Mouse (Mus musculus): ENCODE results near the gene Slc37a4. TPM values are rescaled to one million over a fixed set of nuclear protein-coding genes. Genes with fewer than 3 reads are reported as not detected.
A peak's percentile ranks its signal among the peaks of the same experiment; 100 is the strongest.

Gene Slc37a4
- total and polyA plus RNA-seq, 3 experiments: 11.7 to 38.7 (median 25.5) TPM

DNA sequence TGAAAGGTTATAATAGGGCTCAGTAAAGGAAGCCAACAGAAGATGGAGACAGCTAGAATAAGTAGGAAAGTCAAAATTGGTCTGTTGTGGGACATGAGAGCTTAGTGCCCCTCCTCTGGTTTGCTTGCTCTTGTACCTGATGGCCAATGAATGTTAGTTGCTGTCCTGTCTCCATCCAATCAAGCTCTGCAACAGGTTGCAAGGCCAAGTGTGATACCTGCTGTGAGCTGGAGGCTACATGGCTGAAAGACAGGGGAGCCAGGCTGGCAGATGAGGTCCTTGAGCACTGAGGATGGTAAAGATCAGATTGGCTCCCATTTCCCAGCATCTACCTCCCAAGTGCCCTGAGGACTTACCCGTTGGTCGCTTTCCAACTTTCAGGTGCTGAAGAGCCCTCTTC, 16.1 kb downstream of the Slc37a4 start:
- in situ Hi-C loops (cut with MboI; ENCODE audit: low pct_ligation_motif_present, low pct_unique_long_range_greater_than_20kb, low sequenced_read_pairs) (no loop called here), dilution Hi-C loops (cut with MboI; ENCODE audit: extremely low pct_ligation_motif_present, extremely low pct_unique_long_range_greater_than_20kb, low sequenced_read_pairs) (no loop called here)
- Histone ChIP-seq H3K9ac (ENCODE audit: insufficient read depth, low read depth) (no peak overlapping the region), H3K4me2 (ENCODE audit: insufficient read depth, low read depth, poor library complexity, severe bottlenecking) (no peak overlapping the region), H3K4me1 (ENCODE audit: control insufficient read depth in 1 of 2, insufficient read depth in 2 of 2) (peaks cover 5 to 43% of the 10 kb centered on the region in 2 experiments; a peak in 3 of 4 replicates), H3K4me3 (replicated peaks in 1 of 3; ENCODE audit: low read depth in 2 of 3, low read length in 2 of 3, poor library complexity in 1 of 3) (no peak overlapping the region), H3K9me3 (replicated peaks; ENCODE audit: low read length) (no peaks in the 10 kb centered on the region), H3K27me3 (replicated peaks) (no peaks in the 10 kb centered on the region), H3K79me2 (replicated peaks; ENCODE audit: control insufficient read depth, extremely low read depth, insufficient read depth, poor library complexity, severe bottlenecking) (peaks cover 24% of the 10 kb centered on the region), H3K27ac (ENCODE audit: insufficient read depth, low read depth) (no peak overlapping the region), H3K36me3 (replicated peaks in 1 of 2; ENCODE audit: control insufficient read depth in 1 of 2, insufficient read depth in 1 of 2, low read length in 1 of 2) (peaks cover 57 to 77% of the 10 kb centered on the region in 2 experiments)
- no peak for DNase-seq (ENCODE audit: extremely low read depth)
- no peak for TF ChIP-seq ZKSCAN1 (IDR thresholded peaks at IDR 0.05; ENCODE audit: borderline replicate concordance, low read depth, low read length)
- TF ChIP-seq NELFE (IDR thresholded peaks at IDR 0.05; ENCODE audit: low read depth, low read length): no peak
- TF ChIP-seq MAFK (IDR thresholded peaks at IDR 0.05; ENCODE audit: insufficient replicate concordance, low read length): no peak
- TF ChIP-seq SIN3A (IDR thresholded peaks at IDR 0.05; ENCODE audit: low read length): no peak
- no peak for TF ChIP-seq POLR2AphosphoS2 (IDR thresholded peaks at IDR 0.05; ENCODE audit: low read depth, low read length)
- TF ChIP-seq TBP (conservative IDR thresholded peaks at IDR 0.05; ENCODE audit: low read depth, low read length): no peak
- TF ChIP-seq MAX (IDR thresholded peaks at IDR 0.05; ENCODE audit: low read length): no peak
- no peak for TF ChIP-seq MXI1 (IDR thresholded peaks at IDR 0.05; ENCODE audit: low read depth, low read length)
- no peak for TF ChIP-seq USF2 (conservative IDR thresholded peaks at IDR 0.05; ENCODE audit: low read depth, low read length)
- TF ChIP-seq USF1 (IDR thresholded peaks at IDR 0.05; ENCODE audit: low read depth, low read length): no peak

DNA sequence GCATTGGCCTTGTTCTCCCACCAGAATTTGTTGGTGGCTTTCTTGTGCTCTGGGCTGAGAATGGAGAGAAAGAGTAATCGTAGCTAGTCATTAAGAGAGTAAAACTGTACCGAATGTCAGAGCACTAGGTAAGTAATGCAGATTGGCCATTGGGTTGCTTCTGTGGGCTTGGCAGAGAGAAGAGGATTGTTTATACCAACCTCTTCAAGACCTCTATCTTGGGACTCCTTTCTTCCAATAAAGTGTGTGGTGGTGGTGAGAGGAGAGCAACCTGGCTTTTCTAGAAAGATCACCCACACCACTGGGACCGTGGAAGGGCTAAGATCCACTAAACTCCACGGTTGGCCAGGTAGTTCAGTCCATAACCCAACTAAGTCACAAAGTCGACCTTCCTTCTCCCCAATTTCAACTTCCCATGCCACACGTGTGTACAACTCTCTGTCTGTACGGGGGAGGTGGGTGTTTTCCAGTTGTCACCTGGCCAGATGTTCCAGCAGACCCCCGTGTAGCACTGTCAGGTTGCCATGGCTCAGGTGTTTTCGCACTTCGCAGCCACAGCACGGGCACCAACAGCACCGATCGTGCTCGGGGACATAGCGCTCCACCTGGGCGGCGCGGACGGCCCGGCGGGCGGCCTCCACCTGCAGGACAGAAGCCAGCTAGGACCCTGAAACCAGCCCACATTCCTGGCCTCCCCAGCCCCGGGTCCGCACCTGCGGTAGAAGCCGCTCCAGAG, 20.7 kb downstream of the Slc37a4 start:
- H3K4me3 ChIP-seq (replicated peaks in 1 of 3; ENCODE audit: low read depth in 2 of 3, low read length in 2 of 3, poor library complexity in 1 of 3): peak overlapping the region; percentile 74 to 83 (median 79)
- no peak for DNase-seq (ENCODE audit: extremely low read depth)
- H3K4me2 ChIP-seq (ENCODE audit: insufficient read depth, low read depth, poor library complexity, severe bottlenecking): peak overlapping the region; percentile 92
- H3K9ac ChIP-seq (ENCODE audit: insufficient read depth, low read depth): peak overlapping the region; percentile 30
- H3K27ac ChIP-seq (ENCODE audit: insufficient read depth, low read depth): peak overlapping the region; percentile 3
- peak; percentile 23; the same call in 1 of the 2 replicates for TF ChIP-seq MXI1 (IDR thresholded peaks at IDR 0.05; ENCODE audit: low read depth, low read length)
- no peak for TF ChIP-seq RCOR1 (conservative IDR thresholded peaks at IDR 0.05; ENCODE audit: low read depth, low read length)
- no peak for TF ChIP-seq HCFC1 (IDR thresholded peaks at IDR 0.05; ENCODE audit: low read depth, low read length)
- no peak for TF ChIP-seq EP300 (IDR thresholded peaks at IDR 0.05; ENCODE audit: low read length)
- dilution Hi-C loops (cut with MboI; ENCODE audit: extremely low pct_ligation_motif_present, extremely low pct_unique_long_range_greater_than_20kb, low sequenced_read_pairs) (no loop called here), in situ Hi-C loops (cut with MboI; ENCODE audit: low pct_ligation_motif_present, low pct_unique_long_range_greater_than_20kb, low sequenced_read_pairs) (no loop called here)
- H3K27me3 ChIP-seq (replicated peaks): no peaks in the 10 kb centered on the region
- no peaks in the 10 kb centered on the region; the same call in 1 of the 2 replicates for H3K79me2 ChIP-seq (replicated peaks; ENCODE audit: control insufficient read depth, extremely low read depth, insufficient read depth, poor library complexity, severe bottlenecking)
- no peaks in the 10 kb centered on the region for H3K9me3 ChIP-seq (replicated peaks; ENCODE audit: low read length)
- H3K36me3 ChIP-seq (replicated peaks in 1 of 2; ENCODE audit: control insufficient read depth in 1 of 2, insufficient read depth in 1 of 2, low read length in 1 of 2): peaks cover 24 to 45% of the 10 kb centered on the region in 2 experiments
- peaks cover 4 to 37% of the 10 kb centered on the region in 2 experiments; a peak in 3 of 4 replicates for H3K4me1 ChIP-seq (ENCODE audit: control insufficient read depth in 1 of 2, insufficient read depth in 2 of 2)
